Mouse (Mus musculus) limb, embryonic 14.5 days (tissue): ENCODE results near the gene Slc26a10. TPM values are rescaled to one million over a fixed set of nuclear protein-coding genes. Genes with fewer than 3 reads are reported as not detected.
"Not testable (repeated sequence)": the region's sequence is repeated elsewhere in the genome, so short reads cannot be mapped to it uniquely, and the experiment has no call there.

Source experiments
- ATAC-seq: fragments of 200-750 bp; cut with Nextera tagmentation; 2 replicates; pipeline ENCODE4 v1.8.0; 2017; ENCODE audit warnings: low read depth, moderate number of reproducible peaks, moderate TSS enrichment; ENCODE audit not compliant: low FRiP score
- DNase-seq: peaks from one replicate; pipeline ENCODE4 v3.0.0-alpha.2; 2015; ENCODE audit warnings: low spot score
- H3K27ac ChIP-seq: fragments of 300-500 bp; sonication (generic); replicated peaks from 2 replicates; pipeline ENCODE4 v1.5.1; 2014; ENCODE audit warnings: low read depth, mild to moderate bottlenecking, low read length, moderate library complexity, mixed read lengths
- H3K27me3 ChIP-seq: fragments of 300-500 bp; sonication (generic); 2 replicates; pipeline ENCODE4 v1.6.1; 2014; ENCODE audit warnings: low read length, mixed read lengths; ENCODE audit not compliant: control insufficient read depth, insufficient read depth
- H3K36me3 ChIP-seq: fragments of 300-500 bp; sonication (generic); 2 replicates; pipeline ENCODE4 v1.6.1; 2014; ENCODE audit warnings: mild to moderate bottlenecking, low read length, moderate library complexity, mixed read lengths; ENCODE audit not compliant: control insufficient read depth, insufficient read depth
- H3K4me1 ChIP-seq: fragments of 300-500 bp; sonication (generic); 2 replicates; pipeline ENCODE4 v1.6.1; 2014; ENCODE audit warnings: antibody characterized with exemption, low read length, mixed read lengths; ENCODE audit not compliant: control insufficient read depth, insufficient read depth
- H3K4me2 ChIP-seq: fragments of 300-500 bp; sonication (generic); replicated peaks from 2 replicates; pipeline ENCODE4 v1.6.1; 2014; ENCODE audit warnings: low read depth, mild to moderate bottlenecking, low read length, moderate library complexity; ENCODE audit not compliant: severe bottlenecking
- H3K4me3 ChIP-seq: fragments of 300-500 bp; sonication (generic); replicated peaks from 2 replicates; pipeline ENCODE4 v1.5.1; 2014; ENCODE audit warnings: low read length
- H3K9ac ChIP-seq: fragments of 300-500 bp; sonication (generic); 2 replicates; pipeline ENCODE4 v1.6.1; 2014; ENCODE audit warnings: mild to moderate bottlenecking, low read depth, low read length, moderate library complexity; ENCODE audit not compliant: severe bottlenecking
- H3K9me3 ChIP-seq: fragments of 300-500 bp; sonication (generic); 2 replicates; pipeline ENCODE4 v1.6.1; 2016; ENCODE audit warnings: low read length; ENCODE audit not compliant: control insufficient read depth
- POLR2A ChIP-seq: fragments of 200-500 bp; IDR thresholded peaks from 2 replicates; pipeline ENCODE4 v1.8.0; 2012; ENCODE audit warnings: inconsistent platforms, mild to moderate bottlenecking, moderate library complexity, borderline replicate concordance; ENCODE audit not compliant: insufficient read depth, insufficient read length; ENCODE audit errors: extremely low read depth
- WGBS: fragments of 180-500 bp; shearing (Covaris S2); extraction: QIAGEN DNeasy Blood & Tissue Kit; methylation state at CpG from one replicate; pipeline ENCODE4 v1.1.7; 2014; 5-methylcytosine and 5-hydroxymethylcytosine counted together
- polyA plus RNA-seq, 2 experiments: library from polyadenylated mRNA; depleted of rRNA in 1 of 2; stranded (reverse) in 1 of 2; unstranded in 1 of 2; fragments of >200 nt; fragmentation: Nextera tagmentation in 1 of 2; extraction: Ambion mirVana in 1 of 2; gene quantifications; 2 replicates each; pipeline versions ENCODE4 v1.2.1 to v1.2.3; 2012 to 2014

The Slc26a10 gene
- polyA plus RNA-seq, 2 experiments = 0.81 to 2.9 TPM

DNA sequence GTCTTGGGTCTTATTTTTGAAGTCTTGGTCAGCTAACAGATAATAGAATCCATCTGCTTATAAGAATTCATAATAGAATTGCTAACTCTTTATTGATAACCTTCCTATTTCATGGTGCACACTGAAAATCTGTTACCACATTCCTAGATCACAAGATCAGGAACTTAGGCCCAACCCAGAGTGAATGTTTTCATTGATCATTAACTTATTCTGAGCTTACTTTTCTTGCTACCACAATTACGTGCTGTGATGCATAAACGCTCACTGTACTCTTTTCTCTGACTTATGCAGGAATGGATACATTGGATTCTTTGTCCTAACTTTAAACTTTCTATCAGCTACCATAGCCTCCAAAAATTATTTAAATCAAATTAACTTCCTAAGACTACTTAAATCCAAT, 26.2 kb downstream of the Slc26a10 start:
- Histone ChIP-seq H3K4me1 (no peaks in the 10 kb centered on the region), H3K9me3 (no peaks in the 10 kb centered on the region), H3K27me3 (no peaks in the 10 kb centered on the region), H3K36me3 (no peaks in the 10 kb centered on the region), H3K9ac (no peak overlapping the region), H3K4me2 (no peak overlapping the region), H3K4me3 (no peak overlapping the region), H3K27ac (no peak overlapping the region)
- ATAC-seq = no peak
- no peak for DNase-seq
- no peak for TF ChIP-seq POLR2A
- 83% methylated on average over 2 of the region's 2 CpGs for WGBS

DNA sequence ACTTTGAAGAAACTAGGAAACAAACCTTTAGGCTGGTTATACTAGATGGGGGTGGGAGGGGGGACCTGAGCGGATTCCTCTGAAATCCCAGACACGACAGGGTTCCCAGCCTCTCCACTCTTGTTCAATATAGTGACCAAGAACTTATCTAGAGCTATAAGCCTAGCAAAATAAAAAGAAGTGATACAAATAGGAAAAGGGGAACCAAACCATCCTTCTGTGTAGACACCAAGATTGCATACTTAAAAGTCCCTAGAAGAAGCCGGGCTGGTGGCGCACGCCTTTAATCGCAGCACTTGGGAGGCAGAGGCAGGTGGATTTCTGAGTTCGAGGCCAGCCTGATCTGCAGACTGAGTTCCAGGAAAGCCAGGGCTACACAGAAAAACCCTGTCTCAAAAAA, 27.1 kb downstream of the Slc26a10 start:
- H3K9ac ChIP-seq = no peak overlapping the region
- no peak overlapping the region for H3K4me2 ChIP-seq
- no peaks in the 10 kb centered on the region for H3K4me1 ChIP-seq
- DNase-seq = no peak
- 88% methylated on average over 7 of the region's 7 CpGs for WGBS
- ATAC-seq = no peak
- no peaks in the 10 kb centered on the region for H3K36me3 ChIP-seq
- H3K9me3 ChIP-seq = no peaks in the 10 kb centered on the region
- TF ChIP-seq POLR2A = no peak
- H3K27ac ChIP-seq = no peak overlapping the region
- no peaks in the 10 kb centered on the region for H3K27me3 ChIP-seq
- H3K4me3 ChIP-seq = no peak overlapping the region

DNA sequence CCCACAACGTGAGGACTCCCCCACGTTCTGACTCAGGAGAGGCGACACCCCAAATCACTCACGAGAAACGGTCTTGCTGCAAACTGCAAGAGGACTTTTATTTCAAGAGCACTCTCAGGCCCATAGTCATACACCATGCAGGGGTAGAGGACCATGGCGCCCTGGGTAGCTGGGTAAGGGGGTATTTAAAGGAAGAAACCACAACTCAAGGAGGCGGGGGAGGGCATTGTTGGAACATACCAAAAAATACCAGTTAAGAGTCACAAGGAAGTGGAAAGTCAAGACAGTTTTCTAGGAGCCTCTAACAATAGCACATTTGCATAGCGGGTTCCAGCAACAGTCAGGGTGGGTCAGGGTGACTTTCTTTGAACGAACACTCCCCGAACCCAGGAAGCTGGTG, 27.9 kb downstream of the Slc26a10 start:
- WGBS = 86% methylated on average over 10 of the region's 10 CpGs

DNA sequence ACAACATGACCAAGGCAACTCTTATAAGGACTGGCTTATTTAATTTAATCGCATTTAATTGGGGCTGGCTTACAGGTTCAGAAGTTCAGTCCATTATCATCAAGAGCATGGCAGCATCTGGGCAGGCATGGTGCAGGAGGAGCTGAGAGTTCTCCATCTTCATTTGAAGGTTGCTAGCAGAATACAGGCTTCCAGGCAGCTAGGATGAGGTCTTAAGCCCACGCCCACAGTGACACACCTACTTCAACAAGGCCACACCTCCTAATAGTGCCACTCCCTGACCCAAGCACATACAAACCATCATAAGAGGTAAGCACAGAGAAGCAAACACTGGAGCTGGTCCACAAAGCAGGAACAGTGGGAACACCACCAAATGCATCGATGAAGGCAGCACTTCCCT, 29.2 kb downstream of the Slc26a10 start:
- not testable (repeated sequence) for H3K36me3 ChIP-seq, DNase-seq
- 89% methylated on average over 3 of the region's 3 CpGs for WGBS

More for the DNA sequence above, 27.9 kb downstream of the Slc26a10 start:
- H3K4me3 ChIP-seq, H3K27ac ChIP-seq, H3K27me3 ChIP-seq, ATAC-seq, H3K4me2 ChIP-seq, H3K9me3 ChIP-seq, H3K9ac ChIP-seq, H3K36me3 ChIP-seq, H3K4me1 ChIP-seq, DNase-seq: not testable (repeated sequence)

DNA sequence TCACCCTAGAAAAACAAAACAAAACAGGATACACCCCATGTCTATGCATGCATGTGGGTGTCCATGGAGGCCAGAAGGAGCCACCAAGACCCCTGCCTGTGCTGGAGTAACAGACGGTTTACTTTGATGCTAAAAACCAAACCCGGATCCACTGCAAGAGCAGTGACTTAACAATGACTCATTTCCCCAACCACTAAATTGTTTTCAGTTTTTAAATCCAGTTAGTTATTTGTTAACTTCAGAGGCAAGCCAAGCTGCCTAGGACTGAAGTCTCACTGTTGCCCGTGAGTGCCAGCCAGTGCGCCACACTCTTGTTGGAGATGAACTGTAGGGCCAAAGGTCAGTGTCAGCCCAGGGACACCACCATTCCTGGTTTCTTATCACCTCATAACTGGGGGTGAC, 30.0 kb downstream of the Slc26a10 start:
- WGBS = 75% methylated on average over 4 of the region's 4 CpGs
- no peak for ATAC-seq
- Histone ChIP-seq H3K9me3 (no peaks in the 10 kb centered on the region), H3K27me3 (no peaks in the 10 kb centered on the region), H3K4me3 (no peak overlapping the region), H3K4me2 (no peak overlapping the region), H3K4me1 (no peaks in the 10 kb centered on the region), H3K27ac (no peak overlapping the region), H3K36me3 (no peaks in the 10 kb centered on the region), H3K9ac (no peak overlapping the region)
- no peak for TF ChIP-seq POLR2A
- no peak for DNase-seq

More for the DNA sequence above, 29.2 kb downstream of the Slc26a10 start:
- H3K4me2 ChIP-seq, ATAC-seq, H3K4me3 ChIP-seq, H3K27ac ChIP-seq, H3K4me1 ChIP-seq, H3K27me3 ChIP-seq, H3K9me3 ChIP-seq, H3K9ac ChIP-seq: not testable (repeated sequence)

DNA sequence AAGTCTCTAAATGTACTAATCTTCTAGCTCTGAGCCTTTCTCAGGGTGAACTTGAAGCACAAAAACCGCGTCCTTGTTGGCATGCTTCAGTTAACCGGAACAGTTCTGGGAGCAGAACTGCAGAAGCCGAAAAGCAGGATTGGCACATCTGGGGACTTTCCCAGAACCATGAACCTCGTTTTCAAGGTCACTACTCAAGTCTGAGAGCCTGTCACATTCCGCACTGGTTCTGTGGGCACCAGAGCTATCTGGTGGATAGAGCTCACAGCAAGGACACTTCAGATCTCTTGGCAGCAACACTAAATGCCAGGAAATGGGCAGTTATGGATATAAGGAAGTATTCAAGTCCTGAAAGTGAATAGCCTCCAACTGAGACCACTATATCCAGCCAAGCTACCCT, 33.3 kb downstream of the Slc26a10 start:
- no peaks in the 10 kb centered on the region for H3K36me3 ChIP-seq
- no peak overlapping the region for H3K4me2 ChIP-seq
- DNase-seq (no peak), ATAC-seq (no peak)
- no peak overlapping the region for H3K4me3 ChIP-seq
- no peak overlapping the region for H3K9ac ChIP-seq
- H3K4me1 ChIP-seq = no peaks in the 10 kb centered on the region
- no peak for TF ChIP-seq POLR2A
- H3K9me3 ChIP-seq = no peaks in the 10 kb centered on the region
- no peak overlapping the region for H3K27ac ChIP-seq
- no peaks in the 10 kb centered on the region for H3K27me3 ChIP-seq
- WGBS = 70% methylated on average over 6 of the region's 6 CpGs
